Mouse (Mus musculus) forebrain, embryonic 14.5 days (tissue): ENCODE data around the gene Copa. TPM values are rescaled to one million over a fixed set of nuclear protein-coding genes. Genes with fewer than 3 reads are reported as not detected.

Experiments used
- ATAC-seq: fragments of 200-750 bp; cut with Nextera tagmentation; 2 replicates; pipeline ENCODE4 v1.8.0; 2017; ENCODE audit warnings: mild to moderate bottlenecking, moderate library complexity
- DNase-seq: peaks from one replicate; pipeline ENCODE4 v3.0.0-alpha.2; 2015; ENCODE audit warnings: low spot score
- H3K27ac ChIP-seq: fragments of 300-500 bp; sonication (generic); 2 replicates; pipeline ENCODE4 v1.5.1; 2014; ENCODE audit warnings: low read depth, mild to moderate bottlenecking, control low read depth, low read length, moderate library complexity
- H3K27me3 ChIP-seq: fragments of 300-500 bp; sonication (generic); replicated peaks from 2 replicates; pipeline ENCODE4 v1.6.1; 2014; ENCODE audit warnings: low read length, control low read depth, mixed read lengths; ENCODE audit not compliant: control insufficient read depth, insufficient read depth
- H3K36me3 ChIP-seq: fragments of 300-500 bp; sonication (generic); 2 replicates; pipeline ENCODE4 v1.6.1; 2014; ENCODE audit warnings: low read length, control low read depth; ENCODE audit not compliant: control insufficient read depth, insufficient read depth
- H3K4me1 ChIP-seq: fragments of 300-500 bp; sonication (generic); 2 replicates; pipeline ENCODE4 v1.6.1; 2014; ENCODE audit warnings: antibody characterized with exemption, low read length, control low read depth; ENCODE audit not compliant: control insufficient read depth, insufficient read depth
- H3K4me2 ChIP-seq: fragments of 300-500 bp; sonication (generic); 2 replicates; pipeline ENCODE4 v1.6.1; 2014; ENCODE audit warnings: mild to moderate bottlenecking, control low read depth, low read length
- H3K4me3 ChIP-seq: fragments of 300-500 bp; sonication (generic); 2 replicates; pipeline ENCODE4 v1.5.1; 2014; ENCODE audit warnings: low read depth, low read length, control low read depth
- H3K9ac ChIP-seq: fragments of 300-500 bp; sonication (generic); 2 replicates; pipeline ENCODE4 v1.6.1; 2014; ENCODE audit warnings: mild to moderate bottlenecking, low read length, control low read depth, moderate library complexity
- H3K9me3 ChIP-seq: fragments of 300-500 bp; sonication (generic); replicated peaks from 2 replicates; pipeline ENCODE4 v1.6.1; 2016; ENCODE audit warnings: low read length, control low read depth, mixed read lengths; ENCODE audit not compliant: control insufficient read depth
- WGBS: fragments of 180-500 bp; shearing (Covaris S2); extraction: QIAGEN DNeasy Blood & Tissue Kit; methylation state at CpG from one replicate; pipeline ENCODE4 v1.1.7; 2014; 5-methylcytosine and 5-hydroxymethylcytosine counted together
- polyA plus RNA-seq: library from polyadenylated mRNA; unstranded; fragments of >200 nt; fragmentation: Nextera tagmentation; extraction: Ambion mirVana; gene quantifications from 2 replicates; pipeline ENCODE4 v1.2.1, GENCODE M21; 2014

The Copa gene
- polyA plus RNA-seq, result 123 and 148 TPM in 2 replicates

GRCm38 (mm10) chr1:172082101-172082898 lies at the start of gene Copa, which contains the start of gene Ncstn:
TSS of gene Copa (plus strand) at chr1:172082529.
TSS of gene Ncstn (minus strand) at chr1:172082795.
- H3K9me3 ChIP-seq, result no peaks in the 10 kb centered on the region
- H3K4me2 ChIP-seq, result peak within 1 kb of the TSS; percentile 86
- peak within 1 kb of the TSS; percentile 71 for H3K4me3 ChIP-seq
- peak; percentile 98 for DNase-seq
- peaks cover 29% of the 10 kb centered on the region for H3K36me3 ChIP-seq
- peak within 1 kb of the TSS; percentile 73 for H3K27ac ChIP-seq
- H3K27me3 ChIP-seq, result no peaks in the 10 kb centered on the region
- 1% methylated on average over 40 of the region's 40 CpGs for WGBS
- peak; percentile 99 for ATAC-seq
- peak within 1 kb of the TSS; percentile 85 for H3K9ac ChIP-seq
- peaks cover 11% of the 10 kb centered on the region for H3K4me1 ChIP-seq

- WGBS, result 74% methylated on average over 8 of the region's 8 CpGs
- no peak for ATAC-seq
Observed at GRCm38 (mm10) chr1:172046410-172046809, 35.9 kb upstream of the Copa start.

GRCm38 (mm10) chr1:172046938-172047337 lies 35.4 kb upstream of the Copa start:
- no peak overlapping the region for H3K9ac ChIP-seq

More at GRCm38 (mm10) chr1:172046410-172046809, 35.9 kb upstream of the Copa start:
- DNase-seq, result no peak
- Histone ChIP-seq H3K36me3 (no peaks in the 10 kb centered on the region), H3K9ac (no peak overlapping the region), H3K27me3 (no peaks in the 10 kb centered on the region), H3K9me3 (no peaks in the 10 kb centered on the region), H3K4me2 (no peak overlapping the region), H3K27ac (no peak overlapping the region), H3K4me1 (peaks cover 12% of the 10 kb centered on the region), H3K4me3 (no peak overlapping the region)

GRCm38 (mm10) chr1:172048241-172048734 lies 34.0 kb upstream of the Copa start:
- peak overlapping the region; percentile 29; the same call in 1 of the 2 replicates for H3K9ac ChIP-seq
- DNase-seq, result peak; percentile 90
- H3K27ac ChIP-seq, result peak overlapping the region; percentile 91
- H3K4me3 ChIP-seq, result peak overlapping the region; percentile 0; the same call in 1 of the 2 replicates
- no peaks in the 10 kb centered on the region for H3K36me3 ChIP-seq
- no peaks in the 10 kb centered on the region; the same call in 1 of the 2 replicates for H3K27me3 ChIP-seq
- peak overlapping the region; percentile 22 for H3K4me2 ChIP-seq
- 4% methylated on average over 6 of the region's 6 CpGs for WGBS
- peak; percentile 88 for ATAC-seq
- H3K4me1 ChIP-seq, result peaks cover 18% of the 10 kb centered on the region
- H3K9me3 ChIP-seq, result no peaks in the 10 kb centered on the region

More at GRCm38 (mm10) chr1:172046938-172047337, 35.4 kb upstream of the Copa start:
- Histone ChIP-seq H3K27ac (peak overlapping the region; percentile 91; the same call in 1 of the 2 replicates), H3K9me3 (no peaks in the 10 kb centered on the region), H3K27me3 (no peaks in the 10 kb centered on the region), H3K36me3 (no peaks in the 10 kb centered on the region), H3K4me2 (no peak overlapping the region), H3K4me3 (no peak overlapping the region), H3K4me1 (peaks cover 12% of the 10 kb centered on the region)
- peak; percentile 58 for ATAC-seq
- 11% methylated on average over 5 of the region's 5 CpGs for WGBS
- peak; percentile 91 for DNase-seq

GRCm38 (mm10) chr1:172049131-172049782 lies 33.1 kb upstream of the Copa start:
- Histone ChIP-seq H3K9ac (peak overlapping the region; percentile 29), H3K4me1 (peaks cover 26% of the 10 kb centered on the region), H3K4me3 (no peak overlapping the region), H3K4me2 (peak overlapping the region; percentile 25), H3K9me3 (no peaks in the 10 kb centered on the region), H3K36me3 (no peaks in the 10 kb centered on the region), H3K27me3 (peaks cover 4% of the 10 kb centered on the region; the same call in 1 of the 2 replicates), H3K27ac (peak overlapping the region; percentile 91)
- DNase-seq (peak; percentile 41), ATAC-seq (peak; percentile 22)
- WGBS, result 16% methylated on average over 13 of the region's 13 CpGs

GRCm38 (mm10) chr1:172052766-172053279 lies 29.5 kb upstream of the Copa start:
- H3K36me3 ChIP-seq, result no peaks in the 10 kb centered on the region
- no peak overlapping the region for H3K4me3 ChIP-seq
- peak overlapping the region; percentile 45 for H3K9ac ChIP-seq
- no peaks in the 10 kb centered on the region for H3K9me3 ChIP-seq
- no peak overlapping the region for H3K27ac ChIP-seq
- H3K4me1 ChIP-seq, result peaks cover 27% of the 10 kb centered on the region
- peaks cover 4% of the 10 kb centered on the region; the same call in 1 of the 2 replicates for H3K27me3 ChIP-seq
- WGBS, result 22% methylated on average over 10 of the region's 10 CpGs
- DNase-seq, result no peak
- H3K4me2 ChIP-seq, result peak overlapping the region; percentile 75
- ATAC-seq, result no peak

GRCm38 (mm10) chr1:172053541-172054440 lies 28.5 kb upstream of the Copa start:
- H3K27ac ChIP-seq, result no peak overlapping the region
- H3K36me3 ChIP-seq, result no peaks in the 10 kb centered on the region
- DNase-seq (peak; percentile 28), ATAC-seq (no peak)
- H3K4me2 ChIP-seq, result peak overlapping the region; percentile 75
- peak overlapping the region; percentile 35 for H3K4me3 ChIP-seq
- H3K9me3 ChIP-seq, result no peaks in the 10 kb centered on the region
- H3K9ac ChIP-seq, result peak overlapping the region; percentile 69
- WGBS, result 3% methylated on average over 42 of the region's 42 CpGs
- H3K27me3 ChIP-seq, result peaks cover 4% of the 10 kb centered on the region; the same call in 1 of the 2 replicates
- H3K4me1 ChIP-seq, result peaks cover 29% of the 10 kb centered on the region

GRCm38 (mm10) chr1:172056251-172056650 lies 26.1 kb upstream of the Copa start:
- Histone ChIP-seq H3K27ac (no peak overlapping the region; the same call in 1 of the 2 replicates), H3K27me3 (peaks cover 4% of the 10 kb centered on the region; the same call in 1 of the 2 replicates), H3K9ac (peak overlapping the region; percentile 51), H3K9me3 (no peaks in the 10 kb centered on the region), H3K4me1 (peaks cover 27% of the 10 kb centered on the region), H3K4me2 (peak overlapping the region; percentile 75), H3K4me3 (peak overlapping the region; percentile 28), H3K36me3 (no peaks in the 10 kb centered on the region)
- DNase-seq, result no peak
- WGBS, result 54% methylated on average over 4 of the region's 4 CpGs
- no peak for ATAC-seq
